Mouse (Mus musculus) kidney, embryonic 14.5 days (tissue): ENCODE measurements around the gene Dpp8. TPM values are rescaled to one million over a fixed set of nuclear protein-coding genes. Genes with fewer than 3 reads are reported as not detected.
A peak's percentile ranks its signal among the peaks of the same experiment; 100 is the strongest.

Source experiments
- ATAC-seq: fragments of 200-750 bp; cut with Nextera tagmentation; 2 replicates; pipeline ENCODE4 v1.8.0; 2017; ENCODE audit warnings: moderate number of reproducible peaks, mild to moderate bottlenecking, moderate TSS enrichment, moderate library complexity; ENCODE audit not compliant: low FRiP score, low TSS enrichment
- H3K27ac ChIP-seq: fragments of 300-500 bp; sonication (generic); 2 replicates; pipeline ENCODE4 v1.5.1; 2014; ENCODE audit warnings: low read depth, mild to moderate bottlenecking, low read length, moderate library complexity, mixed read lengths
- H3K27me3 ChIP-seq: fragments of 300-500 bp; sonication (generic); 2 replicates; pipeline ENCODE4 v1.6.1; 2014; ENCODE audit warnings: mild to moderate bottlenecking, low read length; ENCODE audit not compliant: control insufficient read depth, insufficient read depth
- H3K36me3 ChIP-seq: fragments of 300-500 bp; sonication (generic); 2 replicates; pipeline ENCODE4 v1.6.1; 2014; ENCODE audit warnings: low read length, mixed read lengths; ENCODE audit not compliant: control insufficient read depth, insufficient read depth
- H3K4me1 ChIP-seq: fragments of 300-500 bp; sonication (generic); 2 replicates; pipeline ENCODE4 v1.6.1; 2014; ENCODE audit warnings: low read length, mixed read lengths; ENCODE audit not compliant: control insufficient read depth, insufficient read depth
- H3K4me2 ChIP-seq: fragments of 300-500 bp; sonication (generic); replicated peaks from 2 replicates; pipeline ENCODE4 v1.6.1; 2014; ENCODE audit warnings: low read depth, mild to moderate bottlenecking, low read length
- H3K4me3 ChIP-seq: fragments of 300-500 bp; sonication (generic); 2 replicates; pipeline ENCODE4 v1.5.1; 2014; ENCODE audit warnings: mild to moderate bottlenecking, low read length
- H3K9ac ChIP-seq: fragments of 300-500 bp; sonication (generic); 2 replicates; pipeline ENCODE4 v1.6.1; 2014; ENCODE audit warnings: low read depth, mild to moderate bottlenecking, low read length, moderate library complexity
- H3K9me3 ChIP-seq: fragments of 300-500 bp; sonication (generic); 2 replicates; pipeline ENCODE4 v1.6.1; 2016; ENCODE audit warnings: low read length; ENCODE audit not compliant: control insufficient read depth
- WGBS: fragments of 180-500 bp; shearing (Covaris S2); extraction: QIAGEN DNeasy Blood & Tissue Kit; methylation state at CpG from one replicate; pipeline ENCODE4 v1.1.7; 2014; 5-methylcytosine and 5-hydroxymethylcytosine counted together
- polyA plus RNA-seq: library from polyadenylated mRNA; unstranded; fragments of >200 nt; fragmentation: Nextera tagmentation; extraction: Ambion mirVana; gene quantifications from 2 replicates; pipeline ENCODE4 v1.2.1, GENCODE M21; 2014

The Dpp8 gene
- polyA plus RNA-seq, 1 experiment from 2014 or later = 29.9 TPM

GRCm38 (mm10) chr9:65087490-65087889 lies 55.3 kb downstream of the Dpp8 start:
- peaks cover 12% of the 10 kb centered on the region for H3K36me3 ChIP-seq
- no peak overlapping the region for H3K9ac ChIP-seq
- H3K27me3 ChIP-seq = no peaks in the 10 kb centered on the region
- no peaks in the 10 kb centered on the region for H3K9me3 ChIP-seq
- 57% methylated on average over 5 of the region's 5 CpGs for WGBS
- no peaks in the 10 kb centered on the region for H3K4me1 ChIP-seq
- no peak for ATAC-seq
- H3K27ac ChIP-seq = no peak overlapping the region
- H3K4me3 ChIP-seq = no peak overlapping the region
- no peak overlapping the region for H3K4me2 ChIP-seq

GRCm38 (mm10) chr9:65094237-65094636 lies 62.0 kb downstream of the Dpp8 start:
- WGBS = 50% methylated on average over 6 of the region's 6 CpGs
- ATAC-seq = 0 out of 2 replicates have a peak, but pooled peaks have one; percentile 51
- Histone ChIP-seq H3K9me3 (no peaks in the 10 kb centered on the region), H3K4me3 (no peak overlapping the region), H3K4me2 (0 out of 2 replicates have a peak overlapping the region, but pooled peaks have one; percentile 10), H3K27me3 (no peaks in the 10 kb centered on the region), H3K9ac (no peak overlapping the region), H3K27ac (no peak overlapping the region), H3K4me1 (no peaks in the 10 kb centered on the region), H3K36me3 (no peaks in the 10 kb centered on the region)

DNA sequence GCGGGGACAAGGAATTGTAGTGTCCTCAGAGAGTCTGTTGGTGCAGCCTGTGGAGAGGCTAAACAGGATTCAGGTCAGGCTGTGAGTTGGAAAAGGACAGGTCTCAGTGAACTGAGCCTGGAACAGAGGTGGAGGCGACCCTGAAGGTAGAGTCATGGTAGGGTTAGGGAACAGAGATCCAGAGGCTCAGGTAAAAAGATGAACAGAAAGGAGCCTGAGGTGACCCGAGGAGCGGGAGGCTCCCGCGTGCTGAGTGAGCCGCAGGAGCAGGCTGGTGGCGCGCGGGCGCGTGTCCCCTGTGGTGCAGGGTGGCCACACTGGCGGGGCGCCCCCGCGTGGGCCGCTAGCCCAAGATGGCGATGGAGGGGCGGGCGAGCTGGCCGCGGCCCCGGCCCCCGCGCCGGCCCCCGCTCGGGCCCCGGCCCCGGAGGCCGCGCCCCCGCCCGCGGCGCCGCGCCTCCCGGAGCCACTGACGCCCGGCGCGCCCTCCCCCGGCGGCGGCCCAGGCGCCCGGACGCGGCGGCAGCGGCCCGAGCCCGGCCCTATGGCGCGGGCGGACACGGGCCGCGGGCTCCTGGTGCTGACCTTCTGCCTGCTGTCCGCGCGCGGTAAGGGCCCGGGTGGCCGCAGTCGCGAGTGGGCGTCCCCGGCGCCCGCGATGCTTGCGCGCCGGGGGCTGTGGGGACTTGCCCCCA lies 68.9 kb downstream of the Dpp8 start, which contains the start of gene Igdcc4:
Gene Igdcc4 (plus strand): TSS at position 496 of the 695 bp plus-strand sequence.
- no peaks in the 10 kb centered on the region for H3K27me3 ChIP-seq
- H3K27ac ChIP-seq = peak within 1 kb of the TSS; percentile 73
- ATAC-seq = peak; percentile 26; the same call in 1 of the 2 replicates
- 2% methylated on average over 32 of the region's 76 CpGs for WGBS
- H3K36me3 ChIP-seq = no peaks in the 10 kb centered on the region
- peak within 1 kb of the TSS; percentile 67 for H3K9ac ChIP-seq
- H3K9me3 ChIP-seq = peaks cover 2% of the 10 kb centered on the region; the same call in 1 of the 2 replicates
- H3K4me1 ChIP-seq = no peaks in the 10 kb centered on the region
- H3K4me3 ChIP-seq = peak within 1 kb of the TSS; percentile 62
- H3K4me2 ChIP-seq = peak within 1 kb of the TSS; percentile 95

GRCm38 (mm10) chr9:65101686-65102376 lies 69.6 kb downstream of the Dpp8 start:
- H3K27me3 ChIP-seq = no peaks in the 10 kb centered on the region
- peak overlapping the region; percentile 67 for H3K9ac ChIP-seq
- no peaks in the 10 kb centered on the region for H3K4me1 ChIP-seq
- ATAC-seq = peak; percentile 60
- peaks cover 2% of the 10 kb centered on the region; the same call in 1 of the 2 replicates for H3K9me3 ChIP-seq
- H3K27ac ChIP-seq = peak overlapping the region; percentile 73
- H3K4me3 ChIP-seq = peak overlapping the region; percentile 62
- under 1% methylated on average over 39 of the region's 39 CpGs for WGBS
- H3K36me3 ChIP-seq = no peaks in the 10 kb centered on the region
- peak overlapping the region; percentile 95 for H3K4me2 ChIP-seq

DNA sequence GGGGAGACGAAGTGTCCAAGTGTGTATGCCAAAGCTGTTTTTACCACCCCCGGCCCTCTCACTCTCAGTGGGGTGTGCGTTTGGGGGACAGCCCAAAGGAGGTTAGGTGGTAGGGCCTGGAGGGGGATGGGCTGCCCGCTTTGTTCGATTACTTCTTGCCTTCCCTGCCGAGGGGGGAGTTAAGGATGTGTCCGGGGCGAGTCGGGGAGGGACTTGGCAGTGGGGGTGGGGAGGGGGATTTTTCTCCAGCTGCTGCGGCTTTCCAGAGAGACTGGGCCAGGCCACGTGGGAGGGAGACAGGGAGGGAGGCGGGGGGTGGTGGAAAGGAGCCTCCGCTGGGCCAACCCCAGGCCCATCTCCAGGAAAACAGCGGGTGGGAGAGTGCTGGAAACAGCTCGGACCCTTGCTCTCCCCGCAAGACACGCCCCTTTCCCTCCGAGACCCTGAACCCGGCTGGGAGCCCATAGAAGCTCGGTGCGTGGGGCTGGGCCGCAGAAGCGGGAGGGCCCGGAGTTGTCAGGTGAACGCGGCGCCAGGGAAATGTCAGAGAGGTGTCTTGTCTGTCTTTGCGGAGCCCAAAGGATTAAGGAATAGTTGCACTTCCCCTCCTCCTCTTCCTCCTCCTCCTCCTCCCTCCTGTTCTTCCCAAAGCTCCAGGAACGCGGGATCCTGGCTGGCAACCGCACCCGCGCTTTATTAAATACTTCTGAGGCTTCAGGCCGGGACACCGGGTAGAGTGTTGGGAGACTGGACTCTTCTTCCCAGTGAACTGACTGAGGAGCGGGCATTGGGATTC lies 70.4 kb downstream of the Dpp8 start:
- no peaks in the 10 kb centered on the region for H3K36me3 ChIP-seq
- WGBS = 4% methylated on average over 36 of the region's 36 CpGs

GRCm38 (mm10) chr9:65103173-65103752 lies 71.0 kb downstream of the Dpp8 start:
- Histone ChIP-seq H3K9me3 (peaks cover 2% of the 10 kb centered on the region; the same call in 1 of the 2 replicates), H3K36me3 (no peaks in the 10 kb centered on the region), H3K4me3 (peak overlapping the region; percentile 62; the same call in 1 of the 2 replicates), H3K27me3 (no peaks in the 10 kb centered on the region), H3K27ac (no peak overlapping the region; the same call in 1 of the 2 replicates), H3K9ac (peak overlapping the region; percentile 67; the same call in 1 of the 2 replicates), H3K4me1 (no peaks in the 10 kb centered on the region), H3K4me2 (peak overlapping the region; percentile 95)
- ATAC-seq = no peak
- 34% methylated on average over 8 of the region's 8 CpGs for WGBS

More for the DNA sequence above, 70.4 kb downstream of the Dpp8 start:
- H3K4me3 ChIP-seq = peak overlapping the region; percentile 62
- no peaks in the 10 kb centered on the region for H3K27me3 ChIP-seq
- H3K9ac ChIP-seq = peak overlapping the region; percentile 67
- H3K9me3 ChIP-seq = peaks cover 2% of the 10 kb centered on the region; the same call in 1 of the 2 replicates
- peak overlapping the region; percentile 95 for H3K4me2 ChIP-seq
- H3K4me1 ChIP-seq = no peaks in the 10 kb centered on the region
- peak overlapping the region; percentile 73 for H3K27ac ChIP-seq
- ATAC-seq = peak; percentile 77

GRCm38 (mm10) chr9:65106821-65107220 lies 74.6 kb downstream of the Dpp8 start:
- ATAC-seq = no peak
- Histone ChIP-seq H3K27ac (no peak overlapping the region), H3K9me3 (no peaks in the 10 kb centered on the region), H3K4me2 (no peak overlapping the region), H3K4me1 (0 out of 2 replicates have a peak, but pooled peaks cover 9% of the 10 kb centered on the region), H3K27me3 (no peaks in the 10 kb centered on the region), H3K9ac (no peak overlapping the region), H3K4me3 (no peak overlapping the region), H3K36me3 (no peaks in the 10 kb centered on the region)
- WGBS = 57% methylated on average over 4 of the region's 4 CpGs

DNA sequence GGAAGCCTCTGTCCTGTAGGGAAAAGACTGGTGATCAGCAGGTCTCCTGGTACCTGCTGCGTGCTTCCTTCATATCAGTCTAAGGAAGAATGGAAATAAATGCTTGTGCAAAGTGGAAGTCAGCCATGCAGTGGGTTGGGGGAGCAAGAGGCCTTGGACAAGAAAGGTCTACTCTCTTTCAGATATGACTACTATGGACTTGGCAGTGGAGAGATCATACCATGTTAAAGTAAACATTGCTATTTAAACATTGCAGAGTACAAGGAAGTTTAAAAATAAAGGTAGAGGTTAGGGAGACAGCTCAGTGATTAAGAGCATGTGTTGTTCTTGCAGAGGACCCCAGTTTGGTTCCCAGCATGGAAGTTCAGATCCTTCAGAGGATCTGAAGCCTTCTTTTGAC lies 75.7 kb downstream of the Dpp8 start:
- 88% methylated on average over 1 of the region's 1 CpGs for WGBS
- H3K36me3 ChIP-seq = no peaks in the 10 kb centered on the region
- ATAC-seq = no peak
- H3K27me3 ChIP-seq = no peaks in the 10 kb centered on the region
- no peaks in the 10 kb centered on the region for H3K9me3 ChIP-seq
- H3K4me2 ChIP-seq = no peak overlapping the region
- 0 out of 2 replicates have a peak, but pooled peaks cover 9% of the 10 kb centered on the region for H3K4me1 ChIP-seq
- H3K9ac ChIP-seq = no peak overlapping the region
- H3K27ac ChIP-seq = no peak overlapping the region
- no peak overlapping the region for H3K4me3 ChIP-seq
